Mouse (Mus musculus): ENCODE results near the gene Klk1b27.
"Not testable (repeated sequence)": the region's sequence is repeated elsewhere in the genome, so short reads cannot be mapped to it uniquely, and the experiment has no call there.

- not testable (repeated sequence) for TF ChIP-seq CTCF (conservative IDR thresholded peaks at IDR 0.05; ENCODE audit: low read length); NANOG (IDR thresholded peaks at IDR 0.05; ENCODE audit: borderline replicate concordance, low read length); POU5F1 (IDR thresholded peaks at IDR 0.05; ENCODE audit: borderline replicate concordance, low read length)
Measured at GRCm38 (mm10) chr7:44011868-44012267, 40.2 kb upstream of the Klk1b27 start, which contains the start of gene Klk1b26.

Measured in E14TG2a.4 (cell line).